ENCODE assay signal across 10 mouse cellular contexts in genomic region chr10:119431801-119432200, GRCm38 (mm10). TPM values are rescaled to one million over a fixed set of nuclear protein-coding genes. Genes with fewer than 3 reads are reported as not detected.
"Had no signal": no experiment of that assay in that cellular context is flagged by ENCODE, and none has a peak within 500 bp of the region (broad histone marks: within the 10 kb centered on the region; RNA-seq: fewer than 3 reads in every experiment).

No protein-coding gene starts in this region.

- H3K4me3 ChIP-seq: liver, embryonic 13.5 days had no signal

- H3K4me2 ChIP-seq: liver, embryonic 13.5 days; midbrain, embryonic 11.5 days had no signal

- H3K9me3 ChIP-seq: liver, embryonic 13.5 days had no signal

- DNase-seq: kidney, postnatal 14 days; kidney, postnatal 4 days; liver, embryonic 13.5 days; lung, adult 2 months; lung, postnatal 14 days; lung, postnatal 4 days; midbrain, embryonic 14.5 days; thymus, postnatal 25 days had no signal

- H3K27ac ChIP-seq: liver, embryonic 13.5 days had no signal

- H3K36me3 ChIP-seq: liver, embryonic 13.5 days had no signal

- H3K27me3 ChIP-seq: liver, embryonic 13.5 days had no signal

- H3K9ac ChIP-seq: liver, embryonic 13.5 days had no signal

- H3K4me1 ChIP-seq: liver, embryonic 13.5 days had no signal

RNA-seq across cellular contexts. Expression of gene Grip1, which starts 21.8 kb away (rescaled TPM):
- polyA plus RNA-seq: spleen, adult 2 months had no signal
